Mouse (Mus musculus) hindlimb bud, embryonic 11.5 days (tissue): ENCODE data around the gene Pltp.
"Not testable (repeated sequence)": the region's sequence is repeated elsewhere in the genome, so short reads cannot be mapped to it uniquely, and the experiment has no call there.

Source experiments
- DNase-seq: peaks from one replicate; pipeline ENCODE4 v3.0.0-alpha.2; 2012; ENCODE audit warnings: low read depth, low spot score; ENCODE audit errors: extremely low spot score

Pltp gene

GRCm38 (mm10) chr2:164855572-164855971 lies 1.9 kb downstream of the Pltp start:
- DNase-seq, result not testable (repeated sequence)

- no peak for DNase-seq
Measured at GRCm38 (mm10) chr2:164850061-164850460, 7.5 kb downstream of the Pltp start.

- no peak for DNase-seq
Measured at GRCm38 (mm10) chr2:164845782-164846181, 11.7 kb downstream of the Pltp start.

- DNase-seq, result no peak
Measured at GRCm38 (mm10) chr2:164835164-164835563, 22.3 kb downstream of the Pltp start.

- no peak for DNase-seq
Measured at GRCm38 (mm10) chr2:164834531-164834930, 23.0 kb downstream of the Pltp start.

- DNase-seq, result peak; percentile 100
Measured at GRCm38 (mm10) chr2:164833314-164833959, 24.1 kb downstream of the Pltp start, which contains the start of gene Neurl2. Gene Neurl2 (minus strand): TSS chr2:164833456.

GRCm38 (mm10) chr2:164832748-164833301 lies 24.7 kb downstream of the Pltp start, which contains the start of gene Ctsa:
Gene Ctsa (plus strand): TSS chr2:164832873.
- DNase-seq, result peak; percentile 16

GRCm38 (mm10) chr2:164832032-164832747 lies 25.3 kb downstream of the Pltp start:
- DNase-seq, result no peak

GRCm38 (mm10) chr2:164831029-164831428 lies 26.5 kb downstream of the Pltp start:
- DNase-seq, result no peak

GRCm38 (mm10) chr2:164829090-164829489 lies 28.4 kb downstream of the Pltp start:
- no peak for DNase-seq

GRCm38 (mm10) chr2:164828437-164828836 lies 29.1 kb downstream of the Pltp start, which contains the start of gene Spata25:
Gene Spata25 (minus strand): TSS chr2:164828537.
- no peak for DNase-seq

- no peak for DNase-seq
Measured at GRCm38 (mm10) chr2:164827146-164827850, 30.2 kb downstream of the Pltp start.

GRCm38 (mm10) chr2:164825521-164825920 lies 32.0 kb downstream of the Pltp start:
- DNase-seq, result no peak

GRCm38 (mm10) chr2:164823969-164824368 lies 33.5 kb downstream of the Pltp start:
- no peak for DNase-seq

- DNase-seq, result peak; percentile 46
Measured at GRCm38 (mm10) chr2:164823181-164823585, 34.3 kb downstream of the Pltp start.

- peak; percentile 94 for DNase-seq
Measured at GRCm38 (mm10) chr2:164822636-164823165, 34.8 kb downstream of the Pltp start, which contains the start of gene Zswim1. Gene Zswim1 (plus strand): TSS chr2:164822686.

- no peak for DNase-seq
Measured at GRCm38 (mm10) chr2:164821060-164821459, 36.5 kb downstream of the Pltp start.

GRCm38 (mm10) chr2:164817703-164818102 lies 39.8 kb downstream of the Pltp start:
- DNase-seq, result no peak

- DNase-seq, result no peak
Measured at GRCm38 (mm10) chr2:164817206-164817605, 40.3 kb downstream of the Pltp start.

GRCm38 (mm10) chr2:164815821-164816220 lies 41.7 kb downstream of the Pltp start:
- DNase-seq, result no peak

GRCm38 (mm10) chr2:164815348-164815747 lies 42.2 kb downstream of the Pltp start:
- no peak for DNase-seq
